Mouse (Mus musculus) cortical plate, adult 2 months (tissue): Measurements from ENCODE around the gene Csrnp3.

Experiments used
- CTCF ChIP-seq: fragments of 200-500 bp; IDR thresholded peaks from 2 replicates; pipeline ENCODE4 v1.5.1; 2011; ENCODE audit warnings: mild to moderate bottlenecking, control low read depth, low read length; ENCODE audit not compliant: insufficient read depth; ENCODE audit errors: extremely low read depth
- POLR2A ChIP-seq: fragments of 200-500 bp; IDR thresholded peaks from 2 replicates; pipeline ENCODE4 v1.6.1; 2011; ENCODE audit warnings: mild to moderate bottlenecking, low read length, control low read depth; ENCODE audit not compliant: insufficient read depth; ENCODE audit errors: extremely low read depth

- TF ChIP-seq CTCF (no peak), POLR2A (no peak)
These were observed 103.2 kb downstream of the Csrnp3 start for GRCm38 (mm10) chr2:65948808-65949207.
